Mouse (Mus musculus): Measurements from ENCODE around the gene Mief1. TPM values are rescaled to one million over a fixed set of nuclear protein-coding genes. Genes with fewer than 3 reads are reported as not detected.
A peak's percentile ranks its signal among the peaks of the same experiment; 100 is the strongest.

The Mief1 gene
- 38.5 and 39.1 TPM in 2 replicates for polyA plus RNA-seq (2014; fragmentation: Nextera tagmentation; extraction: Ambion mirVana)

- H3K9me3 ChIP-seq (ENCODE audit: control insufficient read depth, low read length), result no peaks in the 10 kb centered on the region
- ATAC-seq (ENCODE audit: low FRiP score) (peak; percentile 97), DNase-seq (ENCODE audit: low spot score) (peak; percentile 99)
- no peaks in the 10 kb centered on the region for H3K36me3 ChIP-seq (ENCODE audit: control insufficient read depth, insufficient read depth, low read length)
- under 1% methylated on average over 65 of the region's 67 CpGs for WGBS
- peak within 1 kb of the TSS; percentile 95 for H3K4me3 ChIP-seq (ENCODE audit: low read depth, low read length)
- H3K27me3 ChIP-seq (ENCODE audit: control insufficient read depth, insufficient read depth, low read length), result no peaks in the 10 kb centered on the region
- peak within 1 kb of the TSS; percentile 60 for H3K27ac ChIP-seq (ENCODE audit: low read depth, low read length)
- no peaks in the 10 kb centered on the region for H3K4me1 ChIP-seq (replicated peaks; ENCODE audit: control insufficient read depth, insufficient read depth, low read length)
- peak within 1 kb of the TSS; percentile 88 for H3K9ac ChIP-seq (ENCODE audit: low read depth, low read length)
- peak within 1 kb of the TSS; percentile 80 for H3K4me2 ChIP-seq (replicated peaks; ENCODE audit: low read depth, low read length)
These were observed at the start of gene Mief1 for GRCm38 (mm10) chr15:80233733-80234509. Mief1 (plus strand) TSS chr15:80234018.

GRCm38 (mm10) chr15:80188927-80189326, 44.9 kb upstream of the Mief1 start:
- no peaks in the 10 kb centered on the region for H3K36me3 ChIP-seq (ENCODE audit: control insufficient read depth, insufficient read depth, low read length)
- H3K4me3 ChIP-seq (ENCODE audit: low read depth, low read length), result no peak overlapping the region
- peaks cover 3% of the 10 kb centered on the region; the same call in 1 of the 2 replicates for H3K4me1 ChIP-seq (replicated peaks; ENCODE audit: control insufficient read depth, insufficient read depth, low read length)
- WGBS, result 82% methylated on average over 5 of the region's 5 CpGs
- H3K4me2 ChIP-seq (replicated peaks; ENCODE audit: low read depth, low read length), result no peak overlapping the region
- H3K9me3 ChIP-seq (ENCODE audit: control insufficient read depth, low read length), result no peaks in the 10 kb centered on the region
- no peak overlapping the region for H3K9ac ChIP-seq (ENCODE audit: low read depth, low read length)
- no peak for ATAC-seq (ENCODE audit: low FRiP score)
- no peak for DNase-seq (ENCODE audit: low spot score)
- no peak overlapping the region for H3K27ac ChIP-seq (ENCODE audit: low read depth, low read length)
- H3K27me3 ChIP-seq (ENCODE audit: control insufficient read depth, insufficient read depth, low read length), result no peaks in the 10 kb centered on the region

GRCm38 (mm10) chr15:80190075-80190474, 43.7 kb upstream of the Mief1 start:
- H3K4me1 ChIP-seq (replicated peaks; ENCODE audit: control insufficient read depth, insufficient read depth, low read length), result peaks cover 3% of the 10 kb centered on the region; the same call in 1 of the 2 replicates
- whole genome bisulfite sequencing, result 57% methylated on average over 4 of the region's 4 CpGs
- no peaks in the 10 kb centered on the region for H3K36me3 ChIP-seq (ENCODE audit: control insufficient read depth, insufficient read depth, low read length)
- H3K27ac ChIP-seq (ENCODE audit: low read depth, low read length), result no peak overlapping the region
- DNase-seq (ENCODE audit: low spot score), result no peak
- H3K27me3 ChIP-seq (ENCODE audit: control insufficient read depth, insufficient read depth, low read length), result no peaks in the 10 kb centered on the region
- no peak overlapping the region for H3K4me2 ChIP-seq (replicated peaks; ENCODE audit: low read depth, low read length)
- no peak for ATAC-seq (ENCODE audit: low FRiP score)
- H3K9ac ChIP-seq (ENCODE audit: low read depth, low read length), result no peak overlapping the region
- no peaks in the 10 kb centered on the region for H3K9me3 ChIP-seq (ENCODE audit: control insufficient read depth, low read length)
- no peak overlapping the region for H3K4me3 ChIP-seq (ENCODE audit: low read depth, low read length)

- H3K4me3 ChIP-seq (ENCODE audit: low read depth, low read length), result no peak overlapping the region
- H3K27ac ChIP-seq (ENCODE audit: low read depth, low read length), result no peak overlapping the region
- peaks cover 3% of the 10 kb centered on the region; the same call in 1 of the 2 replicates for H3K4me1 ChIP-seq (replicated peaks; ENCODE audit: control insufficient read depth, insufficient read depth, low read length)
- H3K9me3 ChIP-seq (ENCODE audit: control insufficient read depth, low read length), result no peaks in the 10 kb centered on the region
- H3K36me3 ChIP-seq (ENCODE audit: control insufficient read depth, insufficient read depth, low read length), result no peaks in the 10 kb centered on the region
- ATAC-seq (ENCODE audit: low FRiP score) (no peak), DNase-seq (ENCODE audit: low spot score) (no peak)
- WGBS, result 69% methylated on average over 8 of the region's 8 CpGs
- no peaks in the 10 kb centered on the region for H3K27me3 ChIP-seq (ENCODE audit: control insufficient read depth, insufficient read depth, low read length)
- H3K9ac ChIP-seq (ENCODE audit: low read depth, low read length), result no peak overlapping the region
- H3K4me2 ChIP-seq (replicated peaks; ENCODE audit: low read depth, low read length), result no peak overlapping the region
These were observed 42.1 kb upstream of the Mief1 start for GRCm38 (mm10) chr15:80191585-80192245.

- Histone ChIP-seq H3K9me3 (ENCODE audit: control insufficient read depth, low read length) (no peaks in the 10 kb centered on the region), H3K4me2 (replicated peaks; ENCODE audit: low read depth, low read length) (no peak overlapping the region), H3K4me1 (replicated peaks; ENCODE audit: control insufficient read depth, insufficient read depth, low read length) (peaks cover 3% of the 10 kb centered on the region; the same call in 1 of the 2 replicates), H3K9ac (ENCODE audit: low read depth, low read length) (no peak overlapping the region), H3K36me3 (ENCODE audit: control insufficient read depth, insufficient read depth, low read length) (no peaks in the 10 kb centered on the region), H3K27ac (ENCODE audit: low read depth, low read length) (no peak overlapping the region), H3K27me3 (ENCODE audit: control insufficient read depth, insufficient read depth, low read length) (no peaks in the 10 kb centered on the region), H3K4me3 (ENCODE audit: low read depth, low read length) (no peak overlapping the region)
- ATAC-seq (ENCODE audit: low FRiP score) (no peak), DNase-seq (ENCODE audit: low spot score) (no peak)
- WGBS, result 94% methylated on average over 5 of the region's 6 CpGs
These were observed 41.6 kb upstream of the Mief1 start for GRCm38 (mm10) chr15:80192246-80192585.

GRCm38 (mm10) chr15:80192847-80193246, 41.0 kb upstream of the Mief1 start:
- H3K9ac ChIP-seq (ENCODE audit: low read depth, low read length), result no peak overlapping the region
- H3K36me3 ChIP-seq (ENCODE audit: control insufficient read depth, insufficient read depth, low read length), result no peaks in the 10 kb centered on the region
- peaks cover 3% of the 10 kb centered on the region; the same call in 1 of the 2 replicates for H3K4me1 ChIP-seq (replicated peaks; ENCODE audit: control insufficient read depth, insufficient read depth, low read length)
- no peak overlapping the region for H3K4me3 ChIP-seq (ENCODE audit: low read depth, low read length)
- H3K27me3 ChIP-seq (ENCODE audit: control insufficient read depth, insufficient read depth, low read length), result no peaks in the 10 kb centered on the region
- no peaks in the 10 kb centered on the region for H3K9me3 ChIP-seq (ENCODE audit: control insufficient read depth, low read length)
- no peak for ATAC-seq (ENCODE audit: low FRiP score)
- H3K27ac ChIP-seq (ENCODE audit: low read depth, low read length), result no peak overlapping the region
- 81% methylated on average over 7 of the region's 7 CpGs for WGBS
- DNase-seq (ENCODE audit: low spot score), result no peak
- H3K4me2 ChIP-seq (replicated peaks; ENCODE audit: low read depth, low read length), result no peak overlapping the region

- DNase-seq (ENCODE audit: low spot score) (no peak), ATAC-seq (ENCODE audit: low FRiP score) (no peak)
- no peak overlapping the region for H3K4me2 ChIP-seq (replicated peaks; ENCODE audit: low read depth, low read length)
- no peaks in the 10 kb centered on the region for H3K27me3 ChIP-seq (ENCODE audit: control insufficient read depth, insufficient read depth, low read length)
- H3K9ac ChIP-seq (ENCODE audit: low read depth, low read length), result no peak overlapping the region
- H3K4me3 ChIP-seq (ENCODE audit: low read depth, low read length), result no peak overlapping the region
- no peaks in the 10 kb centered on the region for H3K9me3 ChIP-seq (ENCODE audit: control insufficient read depth, low read length)
- H3K36me3 ChIP-seq (ENCODE audit: control insufficient read depth, insufficient read depth, low read length), result no peaks in the 10 kb centered on the region
- WGBS, result 56% methylated on average over 2 of the region's 2 CpGs
- no peak overlapping the region for H3K27ac ChIP-seq (ENCODE audit: low read depth, low read length)
- no peaks in the 10 kb centered on the region for H3K4me1 ChIP-seq (replicated peaks; ENCODE audit: control insufficient read depth, insufficient read depth, low read length)
These were observed 34.3 kb upstream of the Mief1 start for GRCm38 (mm10) chr15:80199556-80199955.

GRCm38 (mm10) chr15:80202111-80202775, 31.6 kb upstream of the Mief1 start:
- H3K36me3 ChIP-seq (ENCODE audit: control insufficient read depth, insufficient read depth, low read length), result no peaks in the 10 kb centered on the region
- 86% methylated on average over 6 of the region's 6 CpGs for WGBS
- ATAC-seq (ENCODE audit: low FRiP score) (no peak), DNase-seq (ENCODE audit: low spot score) (no peak)
- no peak overlapping the region for H3K4me2 ChIP-seq (replicated peaks; ENCODE audit: low read depth, low read length)
- no peak overlapping the region for H3K4me3 ChIP-seq (ENCODE audit: low read depth, low read length)
- no peak overlapping the region for H3K27ac ChIP-seq (ENCODE audit: low read depth, low read length)
- H3K9ac ChIP-seq (ENCODE audit: low read depth, low read length), result no peak overlapping the region
- H3K9me3 ChIP-seq (ENCODE audit: control insufficient read depth, low read length), result no peaks in the 10 kb centered on the region
- H3K27me3 ChIP-seq (ENCODE audit: control insufficient read depth, insufficient read depth, low read length), result no peaks in the 10 kb centered on the region
- no peaks in the 10 kb centered on the region for H3K4me1 ChIP-seq (replicated peaks; ENCODE audit: control insufficient read depth, insufficient read depth, low read length)

All from hindbrain, embryonic 11.5 days (tissue).